Mouse (Mus musculus): ENCODE results near the gene Gnai2. TPM values are rescaled to one million over a fixed set of nuclear protein-coding genes. Genes with fewer than 3 reads are reported as not detected.
"Not testable (repeated sequence)": the region's sequence is repeated elsewhere in the genome, so short reads cannot be mapped to it uniquely, and the experiment has no call there.

Gene Gnai2
- polyA plus RNA-seq (2015; fragmentation: Nextera tagmentation; extraction: Ambion mirVana) = 299 and 386 TPM in 2 replicates

- peaks cover 66% of the 10 kb centered on the region for H3K4me1 ChIP-seq
- 5% methylated on average over 35 of the region's 38 CpGs for WGBS
- peak; percentile 90 for ATAC-seq (replicated peaks)
Measured at GRCm38 (mm10) chr9:107635279-107636028, at the start of gene Gnai2. TSS of gene Gnai2 (minus strand) at chr9:107635367.

GRCm38 (mm10) chr9:107682405-107682804 lies 47.2 kb upstream of the Gnai2 start:
- Histone ChIP-seq H3K9ac (no peak overlapping the region), H3K4me1 (no peaks in the 10 kb centered on the region), H3K4me3 (no peak overlapping the region), H3K36me3 (replicated peaks) (peaks cover 24% of the 10 kb centered on the region), H3K9me3 (no peaks in the 10 kb centered on the region), H3K27ac (no peak overlapping the region), H3K4me2 (no peak overlapping the region), H3K27me3 (replicated peaks) (no peaks in the 10 kb centered on the region)
- ATAC-seq (replicated peaks) = no peak
- WGBS = 90% methylated on average over 20 of the region's 20 CpGs

More at GRCm38 (mm10) chr9:107635279-107636028, at the start of gene Gnai2:
- H3K27me3 ChIP-seq (replicated peaks) = no peaks in the 10 kb centered on the region
- no peaks in the 10 kb centered on the region for H3K36me3 ChIP-seq (replicated peaks)
- peak within 1 kb of the TSS; percentile 92 for H3K27ac ChIP-seq
- H3K9me3 ChIP-seq = no peaks in the 10 kb centered on the region
- H3K4me3 ChIP-seq = peak within 1 kb of the TSS; percentile 76
- peak within 1 kb of the TSS; percentile 90 for H3K9ac ChIP-seq
- H3K4me2 ChIP-seq = peak within 1 kb of the TSS; percentile 97

GRCm38 (mm10) chr9:107679501-107679900 lies 44.3 kb upstream of the Gnai2 start, which contains the start of gene Gnat1:
TSS of gene Gnat1 (minus strand) at chr9:107679712.
- WGBS = 43% methylated on average over 5 of the region's 5 CpGs
- H3K9ac ChIP-seq = no peak within 1 kb of the TSS
- no peak for ATAC-seq (replicated peaks)

GRCm38 (mm10) chr9:107678861-107679260 lies 43.7 kb upstream of the Gnai2 start:
- WGBS = 93% methylated on average over 2 of the region's 2 CpGs
- ATAC-seq (replicated peaks) = no peak

More at GRCm38 (mm10) chr9:107679501-107679900, 44.3 kb upstream of the Gnai2 start, which contains the start of gene Gnat1:
- Histone ChIP-seq H3K4me1 (peaks cover 17% of the 10 kb centered on the region), H3K4me2 (no peak within 1 kb of the TSS), H3K27me3 (replicated peaks) (peaks cover 18% of the 10 kb centered on the region), H3K36me3 (replicated peaks) (peaks cover 17% of the 10 kb centered on the region), H3K4me3 (no peak within 1 kb of the TSS), H3K27ac (no peak within 1 kb of the TSS), H3K9me3 (no peaks in the 10 kb centered on the region)

GRCm38 (mm10) chr9:107677819-107678526 lies 42.8 kb upstream of the Gnai2 start:
- WGBS = 34% methylated on average over 14 of the region's 14 CpGs
- H3K9ac ChIP-seq; H3K4me2 ChIP-seq; H3K4me3 ChIP-seq; H3K9me3 ChIP-seq; H3K36me3 ChIP-seq (replicated peaks); H3K27ac ChIP-seq; ATAC-seq (replicated peaks): not testable (repeated sequence)
- peaks cover 21% of the 10 kb centered on the region for H3K27me3 ChIP-seq (replicated peaks)
- H3K4me1 ChIP-seq = peaks cover 17% of the 10 kb centered on the region

More at GRCm38 (mm10) chr9:107678861-107679260, 43.7 kb upstream of the Gnai2 start:
- Histone ChIP-seq H3K9ac (no peak overlapping the region), H3K4me2 (no peak overlapping the region), H3K36me3 (replicated peaks) (peaks cover 11% of the 10 kb centered on the region), H3K27ac (no peak overlapping the region), H3K27me3 (replicated peaks) (peaks cover 21% of the 10 kb centered on the region), H3K9me3 (no peaks in the 10 kb centered on the region), H3K4me1 (peaks cover 17% of the 10 kb centered on the region), H3K4me3 (no peak overlapping the region)

GRCm38 (mm10) chr9:107677091-107677784 lies 42.1 kb upstream of the Gnai2 start:
- Histone ChIP-seq H3K4me1 (peaks cover 17% of the 10 kb centered on the region), H3K27me3 (replicated peaks) (peaks cover 21% of the 10 kb centered on the region), H3K4me3 (no peak overlapping the region), H3K36me3 (replicated peaks) (peaks cover under 1% of the 10 kb centered on the region), H3K9ac (no peak overlapping the region), H3K27ac (no peak overlapping the region), H3K9me3 (no peaks in the 10 kb centered on the region), H3K4me2 (peak overlapping the region; percentile 62; the same call in 1 of the 2 replicates)
- no peak for ATAC-seq (replicated peaks)
- WGBS = 25% methylated on average over 17 of the region's 17 CpGs

- Histone ChIP-seq H3K27me3 (replicated peaks) (peaks cover 21% of the 10 kb centered on the region), H3K36me3 (replicated peaks) (no peaks in the 10 kb centered on the region), H3K4me2 (peak overlapping the region; percentile 62), H3K9me3 (no peaks in the 10 kb centered on the region), H3K4me1 (peaks cover 17% of the 10 kb centered on the region), H3K9ac (0 out of 2 replicates have a peak overlapping the region, but pooled peaks have one; percentile 25), H3K4me3 (peak overlapping the region; percentile 35), H3K27ac (no peak overlapping the region)
- 0 out of 2 replicates have a peak, but pooled peaks have one; percentile 4 for ATAC-seq (replicated peaks)
- under 1% methylated on average over 25 of the region's 25 CpGs for WGBS
Measured at GRCm38 (mm10) chr9:107676302-107676701, 41.1 kb upstream of the Gnai2 start.

- peak overlapping the region; percentile 35 for H3K4me3 ChIP-seq
- H3K9ac ChIP-seq = 0 out of 2 replicates have a peak overlapping the region, but pooled peaks have one; percentile 25
- H3K4me2 ChIP-seq = peak overlapping the region; percentile 62
- H3K4me1 ChIP-seq = peaks cover 17% of the 10 kb centered on the region
- no peaks in the 10 kb centered on the region for H3K36me3 ChIP-seq (replicated peaks)
- no peak overlapping the region for H3K27ac ChIP-seq
- peaks cover 21% of the 10 kb centered on the region for H3K27me3 ChIP-seq (replicated peaks)
- no peaks in the 10 kb centered on the region for H3K9me3 ChIP-seq
- ATAC-seq (replicated peaks) = peak; percentile 48; the same call in 1 of the 2 replicates
- WGBS = under 1% methylated on average over 39 of the region's 39 CpGs
Measured at GRCm38 (mm10) chr9:107675671-107676301, 40.6 kb upstream of the Gnai2 start.

GRCm38 (mm10) chr9:107674609-107675429 lies 39.7 kb upstream of the Gnai2 start:
- Histone ChIP-seq H3K9ac (no peak overlapping the region), H3K27me3 (replicated peaks) (peaks cover 21% of the 10 kb centered on the region), H3K36me3 (replicated peaks) (no peaks in the 10 kb centered on the region), H3K4me3 (no peak overlapping the region), H3K27ac (no peak overlapping the region), H3K4me2 (no peak overlapping the region), H3K4me1 (peaks cover 17% of the 10 kb centered on the region), H3K9me3 (no peaks in the 10 kb centered on the region)
- 50% methylated on average over 9 of the region's 9 CpGs for WGBS
- ATAC-seq (replicated peaks) = 0 out of 2 replicates have a peak, but pooled peaks have one; percentile 37

- Histone ChIP-seq H3K4me1 (peaks cover 18% of the 10 kb centered on the region), H3K4me3 (no peak overlapping the region), H3K27me3 (replicated peaks) (peaks cover 31% of the 10 kb centered on the region), H3K9ac (no peak overlapping the region), H3K4me2 (no peak overlapping the region), H3K36me3 (replicated peaks) (no peaks in the 10 kb centered on the region), H3K9me3 (no peaks in the 10 kb centered on the region), H3K27ac (no peak overlapping the region)
- 50% methylated on average over 5 of the region's 5 CpGs for WGBS
- no peak for ATAC-seq (replicated peaks)
Measured at GRCm38 (mm10) chr9:107670259-107670658, 35.1 kb upstream of the Gnai2 start.

- ATAC-seq (replicated peaks) = no peak
- 83% methylated on average over 9 of the region's 9 CpGs for WGBS
- Histone ChIP-seq H3K9ac (no peak within 1 kb of the TSS), H3K27ac (no peak within 1 kb of the TSS), H3K4me1 (peaks cover 18% of the 10 kb centered on the region), H3K9me3 (no peaks in the 10 kb centered on the region), H3K36me3 (replicated peaks) (no peaks in the 10 kb centered on the region), H3K27me3 (replicated peaks) (peaks cover 27% of the 10 kb centered on the region), H3K4me2 (no peak within 1 kb of the TSS), H3K4me3 (no peak within 1 kb of the TSS)
Measured at GRCm38 (mm10) chr9:107669480-107669945, 34.3 kb upstream of the Gnai2 start, which contains the start of gene Slc38a3. TSS of gene Slc38a3 (minus strand) at chr9:107669530.

All from midbrain, embryonic 15.5 days (tissue).